Mouse (Mus musculus): Measurements from ENCODE around the gene Ghrhr.

GRCm38 (mm10) chr6:55391814-55392213 lies 15.7 kb downstream of the Ghrhr start:
- no peak for TF ChIP-seq CTCF (IDR thresholded peaks at IDR 0.05; ENCODE audit: low read depth)
- no peak for TF ChIP-seq EP300 (IDR thresholded peaks at IDR 0.05; ENCODE audit: low read depth)
